8 mouse cellular contexts compared by ENCODE assay signal in the genomic region with DNA sequence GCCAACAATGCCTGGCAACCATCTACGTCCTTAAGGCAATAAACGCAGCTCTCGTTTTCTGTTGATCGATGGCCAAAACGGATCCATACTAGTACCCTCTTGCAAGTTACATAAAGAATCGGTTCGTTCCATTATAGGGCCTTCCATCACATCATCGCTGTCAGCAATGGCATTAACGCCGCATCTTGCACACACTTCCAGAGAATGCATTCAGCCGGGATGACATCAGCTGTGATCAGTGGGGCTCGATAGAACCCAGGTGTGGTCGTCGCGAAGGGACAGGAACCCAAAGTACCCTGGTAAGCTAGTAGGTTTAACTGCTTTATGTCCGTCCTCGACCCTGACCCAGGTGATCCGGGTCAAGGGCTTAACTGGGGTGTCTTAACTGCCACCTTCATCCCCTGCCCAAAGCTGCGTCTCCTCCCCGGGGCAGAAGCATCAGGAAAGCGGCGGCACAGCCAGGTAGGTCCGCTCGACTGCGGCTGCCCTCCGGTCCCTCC. TPM values are rescaled to one million over a fixed set of nuclear protein-coding genes. Genes with fewer than 3 reads are reported as not detected.
DNase-seq lines count a peak whose midpoint lies in the region; ATAC-seq lines count a peak whose summit lies in the region.

No protein-coding gene starts in this region.

- 0% methylated on average over 26 of the region's 26 CpGs for WGBS in lung, embryonic 15.5 days
- WGBS in embryonic facial prominence, embryonic 14.5 days = under 1% methylated on average over 26 of the region's 26 CpGs
- 0% methylated on average over 26 of the region's 26 CpGs for WGBS in midbrain, embryonic 13.5 days

- H3K27me3 ChIP-seq in lung, embryonic 15.5 days = no peaks in the 10 kb centered on the region
- no peaks in the 10 kb centered on the region for H3K27me3 ChIP-seq in embryonic facial prominence, embryonic 14.5 days (replicated peaks; ENCODE audit: control insufficient read depth, insufficient read depth, low read length)
- H3K27me3 ChIP-seq in midbrain, embryonic 13.5 days = no peaks in the 10 kb centered on the region

- ATAC-seq in lung, embryonic 15.5 days (ENCODE audit: borderline replicate concordance, extremely low read depth, low FRiP score, low TSS enrichment) = peak; percentile 11; the same call in 1 of the 2 replicates
- ATAC-seq in embryonic facial prominence, embryonic 14.5 days (ENCODE audit: low read depth) = no peak; the same call in 1 of the 2 replicates
- ATAC-seq in inflammation-experienced regulatory T-cells, adult 6 months = peak; percentile 18
- ATAC-seq in midbrain, embryonic 13.5 days = peak; percentile 49

- peaks cover 32% of the 10 kb centered on the region for H3K36me3 ChIP-seq in lung, embryonic 15.5 days
- peaks cover 31% of the 10 kb centered on the region for H3K36me3 ChIP-seq in embryonic facial prominence, embryonic 14.5 days (ENCODE audit: control insufficient read depth, insufficient read depth, low read length)
- H3K36me3 ChIP-seq in midbrain, embryonic 13.5 days = peaks cover 33% of the 10 kb centered on the region

- H3K9ac ChIP-seq in lung, embryonic 15.5 days = peak overlapping the region; percentile 85
- H3K9ac ChIP-seq in embryonic facial prominence, embryonic 14.5 days (ENCODE audit: low read depth, low read length) = peak overlapping the region; percentile 89
- H3K9ac ChIP-seq in midbrain, embryonic 13.5 days (replicated peaks) = peak overlapping the region; percentile 90

- H3K4me3 ChIP-seq in lung, embryonic 15.5 days = peak overlapping the region; percentile 99
- H3K4me3 ChIP-seq in embryonic facial prominence, embryonic 14.5 days (ENCODE audit: low read depth, low read length) = peak overlapping the region; percentile 95
- H3K4me3 ChIP-seq in midbrain, embryonic 13.5 days (replicated peaks) = peak overlapping the region; percentile 100

- peak overlapping the region; percentile 95 for H3K27ac ChIP-seq in lung, embryonic 15.5 days
- H3K27ac ChIP-seq in embryonic facial prominence, embryonic 14.5 days (replicated peaks; ENCODE audit: low read depth, low read length) = peak overlapping the region; percentile 86
- peak overlapping the region; percentile 84 for H3K27ac ChIP-seq in midbrain, embryonic 13.5 days

- H3K4me2 ChIP-seq in lung, embryonic 15.5 days = peak overlapping the region; percentile 58
- H3K4me2 ChIP-seq in embryonic facial prominence, embryonic 14.5 days (ENCODE audit: low read depth, low read length) = peak overlapping the region; percentile 72
- H3K4me2 ChIP-seq in midbrain, embryonic 13.5 days (replicated peaks) = peak overlapping the region; percentile 66

- peaks cover 33% of the 10 kb centered on the region for H3K4me1 ChIP-seq in lung, embryonic 15.5 days
- 0 out of 2 replicates have a peak, but pooled peaks cover 10% of the 10 kb centered on the region for H3K4me1 ChIP-seq in embryonic facial prominence, embryonic 14.5 days (ENCODE audit: control insufficient read depth, insufficient read depth, low read length)
- peaks cover 18% of the 10 kb centered on the region for H3K4me1 ChIP-seq in midbrain, embryonic 13.5 days (replicated peaks)

- no peak for DNase-seq in lung, postnatal 25 days (ENCODE audit: low spot score)
- DNase-seq in ZHBTc4 (ENCODE audit: low read depth, low spot score) = peak; percentile 58
- DNase-seq in embryonic facial prominence, embryonic 14.5 days (ENCODE audit: low spot score) = no peak
- peak; percentile 48 for DNase-seq in thymus, postnatal 14 days
- no peak for DNase-seq in adrenal gland, postnatal 4 days (ENCODE audit: low spot score in 2 of 2)

- no peaks in the 10 kb centered on the region for H3K9me3 ChIP-seq in lung, embryonic 15.5 days
- H3K9me3 ChIP-seq in embryonic facial prominence, embryonic 14.5 days (ENCODE audit: control insufficient read depth, low read length) = no peaks in the 10 kb centered on the region
- H3K9me3 ChIP-seq in midbrain, embryonic 13.5 days = no peaks in the 10 kb centered on the region

RNA-seq across cellular contexts. Expression of a gene that starts 0.6 kb away (rescaled TPM):
- 534 and 547 TPM in 2 replicates for polyA plus RNA-seq in lung, embryonic 15.5 days (2015; fragmentation: Nextera tagmentation; extraction: Ambion mirVana)
- 294 and 347 TPM in 2 replicates for polyA plus RNA-seq in embryonic facial prominence, embryonic 14.5 days (2014; fragmentation: Nextera tagmentation; extraction: Ambion mirVana)
- polyA plus RNA-seq in inflammation-experienced regulatory T-cells, adult 6 months (2017; shearing (Covaris generic)) = 100 to 1,000 TPM; 112 to 274 (median 131) TPM
- polyA plus RNA-seq in midbrain, embryonic 13.5 days (2015; fragmentation: Nextera tagmentation; extraction: Ambion mirVana) = 288 and 305 TPM in 2 replicates
- total RNA-seq in adrenal gland, postnatal 4 days (2021) = 10 to 100 TPM; 52.5 to 54.6 TPM

RNA-seq across cellular contexts. Expression of a gene that starts 26.8 kb away (rescaled TPM):
- 8.8 and 10.0 TPM in 2 replicates for polyA plus RNA-seq in lung, embryonic 15.5 days (2015; fragmentation: Nextera tagmentation; extraction: Ambion mirVana)
- polyA plus RNA-seq in embryonic facial prominence, embryonic 14.5 days (2014; fragmentation: Nextera tagmentation; extraction: Ambion mirVana) = 4.1 and 4.3 TPM in 2 replicates
- polyA plus RNA-seq in inflammation-experienced regulatory T-cells, adult 6 months (2017; shearing (Covaris generic)) = 1 to 10 TPM in 1 of 3 experiments, under 1 TPM in 2; 0.75 to 1.1 (median 0.88) TPM
- 4.6 and 5.6 TPM in 2 replicates for polyA plus RNA-seq in midbrain, embryonic 13.5 days (2015; fragmentation: Nextera tagmentation; extraction: Ambion mirVana)
- total RNA-seq in adrenal gland, postnatal 4 days (2021) = 1 to 10 TPM; 3.2 to 6.3 TPM

Comparison
In these comparisons a context has a peak if more than half of its experiments do, and no peak if none do; other contexts are left out.
1. DNase-seq: peak in ZHBTc4 (single experiment) and thymus, postnatal 14 days (single experiment); none in lung, postnatal 25 days (single experiment), embryonic facial prominence, embryonic 14.5 days (single experiment) and adrenal gland, postnatal 4 days (0 of 2).
2. Peak in every context shown above with its lines, with median percentiles within 50 percentile points of each other: H3K27ac ChIP-seq, H3K4me2 ChIP-seq, H3K4me3 ChIP-seq and H3K9ac ChIP-seq.